Mouse (Mus musculus): ENCODE data around the gene Chtop. TPM values are rescaled to one million over a fixed set of nuclear protein-coding genes. Genes with fewer than 3 reads are reported as not detected.

Chtop gene
- total and polyA plus RNA-seq, 2 experiments from 2014 or later: 163 to 233 TPM

GRCm38 (mm10) chr3:90491350-90491749, 17.9 kb downstream of the Chtop start:
- ATAC-seq (ENCODE audit: low FRiP score) (peak; percentile 41; the same call in 1 of the 2 replicates), DNase-seq (ENCODE audit: low spot score) (peak; percentile 33)
- WGBS: 40% methylated on average over 2 of the region's 2 CpGs

GRCm38 (mm10) chr3:90490696-90491256, 18.5 kb downstream of the Chtop start, which contains the start of gene Snapin:
Gene Snapin, minus strand, starts transcription at chr3:90491033.
- peak within 1 kb of the TSS; percentile 86 for H3K9ac ChIP-seq (replicated peaks; ENCODE audit: low read length, poor library complexity, severe bottlenecking)
- H3K4me1 ChIP-seq (ENCODE audit: insufficient read depth, low read length): no peaks in the 10 kb centered on the region
- H3K9me3 ChIP-seq (ENCODE audit: low read length): no peaks in the 10 kb centered on the region
- H3K4me2 ChIP-seq (ENCODE audit: low read depth, low read length, poor library complexity, severe bottlenecking): peak within 1 kb of the TSS; percentile 64
- peaks cover 32% of the 10 kb centered on the region for H3K36me3 ChIP-seq (ENCODE audit: insufficient read depth, low read length)
- peak; percentile 97 for DNase-seq (ENCODE audit: low spot score)
- WGBS: under 1% methylated on average over 36 of the region's 37 CpGs
- ATAC-seq (ENCODE audit: low FRiP score): peak; percentile 95
- peak within 1 kb of the TSS; percentile 74 for H3K4me3 ChIP-seq (ENCODE audit: low read depth, low read length)
- peak; percentile 88 for TF ChIP-seq CTCF (IDR thresholded peaks at IDR 0.05)
- H3K27me3 ChIP-seq (ENCODE audit: insufficient read depth, low read length): no peaks in the 10 kb centered on the region
- H3K27ac ChIP-seq (ENCODE audit: low read depth, low read length): peak within 1 kb of the TSS; percentile 80

More at GRCm38 (mm10) chr3:90491350-90491749, 17.9 kb downstream of the Chtop start:
- Histone ChIP-seq H3K4me2 (ENCODE audit: low read depth, low read length, poor library complexity, severe bottlenecking) (no peak overlapping the region), H3K36me3 (ENCODE audit: insufficient read depth, low read length) (peaks cover 29% of the 10 kb centered on the region), H3K4me3 (ENCODE audit: low read depth, low read length) (no peak overlapping the region), H3K27me3 (ENCODE audit: insufficient read depth, low read length) (no peaks in the 10 kb centered on the region), H3K27ac (ENCODE audit: low read depth, low read length) (no peak overlapping the region), H3K9ac (replicated peaks; ENCODE audit: low read length, poor library complexity, severe bottlenecking) (no peak overlapping the region), H3K4me1 (ENCODE audit: insufficient read depth, low read length) (no peaks in the 10 kb centered on the region), H3K9me3 (ENCODE audit: low read length) (no peaks in the 10 kb centered on the region)
- peak; percentile 58 for TF ChIP-seq CTCF (IDR thresholded peaks at IDR 0.05)

- ATAC-seq (ENCODE audit: low FRiP score) (no peak), DNase-seq (ENCODE audit: low spot score) (no peak)
- no peak overlapping the region for H3K27ac ChIP-seq (ENCODE audit: low read depth, low read length)
- H3K36me3 ChIP-seq (ENCODE audit: insufficient read depth, low read length): peaks cover 37% of the 10 kb centered on the region
- H3K9ac ChIP-seq (replicated peaks; ENCODE audit: low read length, poor library complexity, severe bottlenecking): no peak overlapping the region
- no peaks in the 10 kb centered on the region for H3K4me1 ChIP-seq (ENCODE audit: insufficient read depth, low read length)
- H3K27me3 ChIP-seq (ENCODE audit: insufficient read depth, low read length): no peaks in the 10 kb centered on the region
- H3K4me3 ChIP-seq (ENCODE audit: low read depth, low read length): no peak overlapping the region
- H3K4me2 ChIP-seq (ENCODE audit: low read depth, low read length, poor library complexity, severe bottlenecking): no peak overlapping the region
- TF ChIP-seq CTCF (IDR thresholded peaks at IDR 0.05): no peak
- H3K9me3 ChIP-seq (ENCODE audit: low read length): no peaks in the 10 kb centered on the region
- WGBS: 89% methylated on average over 6 of the region's 6 CpGs
Observed at GRCm38 (mm10) chr3:90488576-90488975, 20.7 kb downstream of the Chtop start.

GRCm38 (mm10) chr3:90486998-90487397, 22.3 kb downstream of the Chtop start:
- no peak for TF ChIP-seq CTCF (IDR thresholded peaks at IDR 0.05)
- H3K27me3 ChIP-seq (ENCODE audit: insufficient read depth, low read length): no peaks in the 10 kb centered on the region
- no peak overlapping the region for H3K27ac ChIP-seq (ENCODE audit: low read depth, low read length)
- DNase-seq (ENCODE audit: low spot score): no peak
- H3K4me2 ChIP-seq (ENCODE audit: low read depth, low read length, poor library complexity, severe bottlenecking): no peak overlapping the region
- no peak overlapping the region for H3K9ac ChIP-seq (replicated peaks; ENCODE audit: low read length, poor library complexity, severe bottlenecking)
- no peak for ATAC-seq (ENCODE audit: low FRiP score)
- H3K9me3 ChIP-seq (ENCODE audit: low read length): no peaks in the 10 kb centered on the region
- no peaks in the 10 kb centered on the region for H3K4me1 ChIP-seq (ENCODE audit: insufficient read depth, low read length)
- no peak overlapping the region for H3K4me3 ChIP-seq (ENCODE audit: low read depth, low read length)
- peaks cover 47% of the 10 kb centered on the region for H3K36me3 ChIP-seq (ENCODE audit: insufficient read depth, low read length)
- WGBS: 80% methylated on average over 5 of the region's 5 CpGs

GRCm38 (mm10) chr3:90475831-90476611, 33.3 kb downstream of the Chtop start, which contains the start of gene Ilf2:
Gene Ilf2, plus strand, starts transcription at chr3:90476126.
- DNase-seq (ENCODE audit: low spot score): peak; percentile 99
- peak within 1 kb of the TSS; percentile 95 for H3K9ac ChIP-seq (replicated peaks; ENCODE audit: low read length, poor library complexity, severe bottlenecking)
- H3K4me2 ChIP-seq (ENCODE audit: low read depth, low read length, poor library complexity, severe bottlenecking): peak within 1 kb of the TSS; percentile 64
- TF ChIP-seq CTCF (IDR thresholded peaks at IDR 0.05): peak; percentile 75
- peak within 1 kb of the TSS; percentile 91 for H3K4me3 ChIP-seq (ENCODE audit: low read depth, low read length)
- ATAC-seq (ENCODE audit: low FRiP score): peak; percentile 98
- H3K27me3 ChIP-seq (ENCODE audit: insufficient read depth, low read length): no peaks in the 10 kb centered on the region
- WGBS: under 1% methylated on average over 45 of the region's 45 CpGs
- H3K4me1 ChIP-seq (ENCODE audit: insufficient read depth, low read length): no peaks in the 10 kb centered on the region
- H3K27ac ChIP-seq (ENCODE audit: low read depth, low read length): peak within 1 kb of the TSS; percentile 97
- H3K36me3 ChIP-seq (ENCODE audit: insufficient read depth, low read length): peaks cover 2% of the 10 kb centered on the region
- no peaks in the 10 kb centered on the region for H3K9me3 ChIP-seq (ENCODE audit: low read length)

Data from midbrain, postnatal 0 days (tissue).